Comparison of ENCODE assay signal across 9 mouse cellular contexts in genomic region chr9:41328056-41328455, GRCm38 (mm10).
DNase-seq lines count a peak whose midpoint lies in the region; ATAC-seq and TF ChIP-seq lines count a peak whose summit lies in the region.
"Had no signal": no experiment of that assay in that cellular context is flagged by ENCODE, and none has a peak within 500 bp of the region (broad histone marks: within the 10 kb centered on the region; RNA-seq: fewer than 3 reads in every experiment).

No protein-coding gene starts in this region.

- H3K4me3 ChIP-seq in kidney, embryonic 14.5 days (ENCODE audit: low read length) = peak overlapping the region; percentile 22; the same call in 1 of the 2 replicates
- no peak overlapping the region for H3K4me3 ChIP-seq in embryonic facial prominence, embryonic 11.5 days (ENCODE audit: low read depth, low read length)
- H3K4me3 ChIP-seq in hindbrain, embryonic 12.5 days = peak overlapping the region; percentile 26
- no peak overlapping the region for H3K4me3 ChIP-seq in midbrain, postnatal 0 days (ENCODE audit: low read depth, low read length)
- H3K4me3 ChIP-seq: left cerebral cortex, adult 2 months had no signal

- no peak for ATAC-seq in kidney, embryonic 14.5 days (ENCODE audit: low FRiP score, low TSS enrichment)
- ATAC-seq in embryonic facial prominence, embryonic 11.5 days (replicated peaks; ENCODE audit: insufficient number of reproducible peaks, low FRiP score, low TSS enrichment, low read depth) = no peak
- ATAC-seq in hindbrain, embryonic 12.5 days (ENCODE audit: low FRiP score) = no peak
- no peak for ATAC-seq in midbrain, postnatal 0 days (ENCODE audit: low FRiP score)
- no peak for ATAC-seq in granulocyte monocyte progenitor cell, adult 5-6 weeks (replicated peaks; ENCODE audit: poor library complexity, severe bottlenecking)

- H3K36me3 ChIP-seq in kidney, embryonic 14.5 days (ENCODE audit: control insufficient read depth, insufficient read depth, low read length) = no peaks in the 10 kb centered on the region
- H3K36me3 ChIP-seq in embryonic facial prominence, embryonic 11.5 days (replicated peaks; ENCODE audit: control insufficient read depth, insufficient read depth, low read depth, low read length) = no peaks in the 10 kb centered on the region
- no peaks in the 10 kb centered on the region for H3K36me3 ChIP-seq in hindbrain, embryonic 12.5 days
- no peaks in the 10 kb centered on the region for H3K36me3 ChIP-seq in midbrain, postnatal 0 days (ENCODE audit: insufficient read depth, low read length)

- H3K4me1 ChIP-seq in kidney, embryonic 14.5 days (ENCODE audit: control insufficient read depth, insufficient read depth, low read length) = peaks cover 7% of the 10 kb centered on the region; the same call in 1 of the 2 replicates
- H3K4me1 ChIP-seq in embryonic facial prominence, embryonic 11.5 days (ENCODE audit: control insufficient read depth, insufficient read depth, low read length) = peaks cover 3% of the 10 kb centered on the region; the same call in 1 of the 2 replicates
- peaks cover 29% of the 10 kb centered on the region for H3K4me1 ChIP-seq in hindbrain, embryonic 12.5 days
- H3K4me1 ChIP-seq in midbrain, postnatal 0 days (ENCODE audit: insufficient read depth, low read length) = peaks cover 4% of the 10 kb centered on the region; the same call in 1 of the 2 replicates

- no peaks in the 10 kb centered on the region for H3K9me3 ChIP-seq in kidney, embryonic 14.5 days (ENCODE audit: control insufficient read depth, low read length)
- H3K9me3 ChIP-seq in embryonic facial prominence, embryonic 11.5 days (replicated peaks; ENCODE audit: control insufficient read depth, low read length) = no peaks in the 10 kb centered on the region
- H3K9me3 ChIP-seq in hindbrain, embryonic 12.5 days (replicated peaks) = no peaks in the 10 kb centered on the region
- H3K9me3 ChIP-seq in midbrain, postnatal 0 days (ENCODE audit: low read length) = no peaks in the 10 kb centered on the region

- peak overlapping the region; percentile 36 for H3K4me2 ChIP-seq in kidney, embryonic 14.5 days (replicated peaks; ENCODE audit: low read depth, low read length)
- peak overlapping the region; percentile 5 for H3K4me2 ChIP-seq in embryonic facial prominence, embryonic 11.5 days (ENCODE audit: low read depth, low read length)
- peak overlapping the region; percentile 43 for H3K4me2 ChIP-seq in hindbrain, embryonic 12.5 days (replicated peaks)
- peak overlapping the region; percentile 34; the same call in 1 of the 2 replicates for H3K4me2 ChIP-seq in midbrain, postnatal 0 days (ENCODE audit: low read depth, low read length, poor library complexity, severe bottlenecking)

- DNase-seq in kidney, postnatal 14 days = no peak
- DNase-seq in embryonic facial prominence, embryonic 11.5 days (ENCODE audit: low spot score) = no peak
- DNase-seq in midbrain, postnatal 0 days (ENCODE audit: low spot score) = no peak
- DNase-seq in spleen, postnatal 14 days (ENCODE audit: low spot score in 2 of 2) = no peak
- no peak for DNase-seq in adrenal gland, adult (ENCODE audit: inconsistent age in 2 of 2, low spot score in 1 of 2)

- no peaks in the 10 kb centered on the region for H3K27me3 ChIP-seq in kidney, embryonic 14.5 days (ENCODE audit: control insufficient read depth, insufficient read depth, low read length)
- no peaks in the 10 kb centered on the region for H3K27me3 ChIP-seq in embryonic facial prominence, embryonic 11.5 days (ENCODE audit: control insufficient read depth, insufficient read depth, low read length)
- H3K27me3 ChIP-seq in hindbrain, embryonic 12.5 days = no peaks in the 10 kb centered on the region
- H3K27me3 ChIP-seq in midbrain, postnatal 0 days (ENCODE audit: insufficient read depth, low read length) = no peaks in the 10 kb centered on the region

- TF ChIP-seq CTCF in midbrain, postnatal 0 days (IDR thresholded peaks at IDR 0.05) = no peak

- 13% methylated on average over 1 of the region's 1 CpGs for WGBS in kidney, embryonic 14.5 days
- WGBS in embryonic facial prominence, embryonic 11.5 days = 23% methylated on average over 1 of the region's 1 CpGs
- WGBS in hindbrain, embryonic 12.5 days = 2% methylated on average over 1 of the region's 1 CpGs
- 5% methylated on average over 1 of the region's 1 CpGs for WGBS in midbrain, postnatal 0 days

- H3K27ac ChIP-seq in kidney, embryonic 14.5 days (ENCODE audit: low read depth, low read length) = peak overlapping the region; percentile 67
- H3K27ac ChIP-seq in embryonic facial prominence, embryonic 11.5 days (replicated peaks; ENCODE audit: low read depth, low read length) = no peak overlapping the region
- peak overlapping the region; percentile 85 for H3K27ac ChIP-seq in hindbrain, embryonic 12.5 days
- 0 out of 2 replicates have a peak overlapping the region, but pooled peaks have one; percentile 18 for H3K27ac ChIP-seq in midbrain, postnatal 0 days (ENCODE audit: low read depth, low read length)
- H3K27ac ChIP-seq: left cerebral cortex, adult 2 months had no signal

- no peak overlapping the region for H3K9ac ChIP-seq in kidney, embryonic 14.5 days (ENCODE audit: low read depth, low read length)
- no peak overlapping the region for H3K9ac ChIP-seq in embryonic facial prominence, embryonic 11.5 days (replicated peaks; ENCODE audit: low read length)
- H3K9ac ChIP-seq in hindbrain, embryonic 12.5 days = peak overlapping the region; percentile 37
- no peak overlapping the region for H3K9ac ChIP-seq in midbrain, postnatal 0 days (replicated peaks; ENCODE audit: low read length, poor library complexity, severe bottlenecking)

Comparison
In these comparisons a context has a peak if more than half of its experiments do, and no peak if none do; other contexts are left out.
1. H3K4me3 ChIP-seq: peak in kidney, embryonic 14.5 days (single experiment) and hindbrain, embryonic 12.5 days (single experiment); none in embryonic facial prominence, embryonic 11.5 days (single experiment) and midbrain, postnatal 0 days (single experiment).
2. Peak in every context shown above with its lines, with median percentiles within 50 percentile points of each other: H3K4me2 ChIP-seq.